Mouse (Mus musculus): ENCODE data around the gene Sass6. TPM values are rescaled to one million over a fixed set of nuclear protein-coding genes. Genes with fewer than 3 reads are reported as not detected.

Sass6 gene
- total and polyA plus RNA-seq, 3 experiments: 10.0 to 23.1 (median 12.4) TPM

DNA sequence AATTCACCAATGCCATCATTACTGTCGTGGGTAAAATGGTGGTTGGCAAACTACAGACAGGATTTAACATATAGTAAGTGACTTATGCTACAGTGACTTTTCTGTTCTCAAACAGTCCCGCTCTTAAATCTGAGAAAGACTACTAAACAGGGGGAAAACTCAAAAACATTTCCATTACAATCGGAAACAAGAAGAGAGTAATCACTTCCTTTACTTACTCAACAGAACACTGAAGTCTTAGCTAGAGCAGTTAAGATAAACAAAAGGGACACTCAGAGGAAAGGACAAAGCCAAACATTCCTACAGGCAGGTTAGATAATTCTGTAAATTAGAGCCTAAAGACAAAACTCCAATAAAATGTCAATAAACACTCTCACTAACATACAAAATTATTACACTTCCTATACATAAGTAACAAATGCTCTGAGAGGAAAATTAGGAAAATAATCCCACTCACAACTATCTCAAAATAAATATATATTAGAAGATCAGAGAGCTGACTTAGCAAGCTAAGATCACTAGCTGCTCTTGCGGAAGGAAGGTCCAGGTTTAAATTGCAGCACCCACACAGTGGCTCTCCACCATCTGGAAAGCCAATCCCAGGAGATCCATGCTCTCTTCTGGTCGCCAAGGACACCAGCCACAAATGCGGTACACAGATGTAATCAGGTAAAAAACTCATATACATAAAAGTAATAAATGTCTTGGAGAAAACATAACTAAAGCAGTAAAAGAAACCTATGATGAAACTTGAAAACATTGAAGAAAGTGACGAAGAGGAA is 61.6 kb downstream of the Sass6 start:
- Histone ChIP-seq H3K27ac (ENCODE audit: insufficient read depth, low read depth) (no peak overlapping the region), H3K4me1 (ENCODE audit: control insufficient read depth in 1 of 2, insufficient read depth in 2 of 2) (peaks cover 8 to 67% of the 10 kb centered on the region in 2 experiments; a peak in 3 of 4 replicates), H3K4me3 (replicated peaks in 1 of 3; ENCODE audit: low read depth in 2 of 3, low read length in 2 of 3, poor library complexity in 1 of 3) (no peak overlapping the region), H3K79me2 (replicated peaks; ENCODE audit: control insufficient read depth, extremely low read depth, insufficient read depth, poor library complexity, severe bottlenecking) (peaks cover 92% of the 10 kb centered on the region), H3K4me2 (ENCODE audit: insufficient read depth, low read depth, poor library complexity, severe bottlenecking) (peak overlapping the region; percentile 34; the same call in 1 of the 2 replicates), H3K9me3 (replicated peaks; ENCODE audit: low read length) (no peaks in the 10 kb centered on the region), H3K27me3 (replicated peaks) (no peaks in the 10 kb centered on the region), H3K36me3 (replicated peaks in 1 of 2; ENCODE audit: control insufficient read depth in 1 of 2, insufficient read depth in 1 of 2, low read length in 1 of 2) (peaks cover 0 to 14% of the 10 kb centered on the region in 2 experiments), H3K9ac (ENCODE audit: insufficient read depth, low read depth) (0 out of 2 replicates have a peak overlapping the region, but pooled peaks have one; percentile 17)
- dilution Hi-C loops (cut with MboI; ENCODE audit: extremely low pct_ligation_motif_present, extremely low pct_unique_long_range_greater_than_20kb, low sequenced_read_pairs): no loop called here
- in situ Hi-C loops (cut with MboI; ENCODE audit: low pct_ligation_motif_present, low pct_unique_long_range_greater_than_20kb, low sequenced_read_pairs): no loop called here
- TF ChIP-seq TBP (conservative IDR thresholded peaks at IDR 0.05; ENCODE audit: low read depth, low read length): no peak
- no peak for TF ChIP-seq USF1 (IDR thresholded peaks at IDR 0.05; ENCODE audit: low read depth, low read length)
- TF ChIP-seq EP300 (IDR thresholded peaks at IDR 0.05; ENCODE audit: low read length): peak; percentile 68
- no peak for TF ChIP-seq SMC3 (IDR thresholded peaks at IDR 0.05; ENCODE audit: low read depth, low read length)
- TF ChIP-seq IRF4 (IDR thresholded peaks at IDR 0.05; ENCODE audit: low read depth, low read length): 0 out of 2 replicates have a peak, but pooled peaks have one; percentile 30
- no peak for TF ChIP-seq PAX5 (IDR thresholded peaks at IDR 0.05; ENCODE audit: low read length)
- peak; percentile 31; the same call in 1 of the 2 replicates for TF ChIP-seq CHD1 (IDR thresholded peaks at IDR 0.05; ENCODE audit: low read depth, low read length)
- TF ChIP-seq MXI1 (IDR thresholded peaks at IDR 0.05; ENCODE audit: low read depth, low read length): 0 out of 2 replicates have a peak, but pooled peaks have one; percentile 15
- DNase-seq (ENCODE audit: extremely low read depth): no peak

DNA sequence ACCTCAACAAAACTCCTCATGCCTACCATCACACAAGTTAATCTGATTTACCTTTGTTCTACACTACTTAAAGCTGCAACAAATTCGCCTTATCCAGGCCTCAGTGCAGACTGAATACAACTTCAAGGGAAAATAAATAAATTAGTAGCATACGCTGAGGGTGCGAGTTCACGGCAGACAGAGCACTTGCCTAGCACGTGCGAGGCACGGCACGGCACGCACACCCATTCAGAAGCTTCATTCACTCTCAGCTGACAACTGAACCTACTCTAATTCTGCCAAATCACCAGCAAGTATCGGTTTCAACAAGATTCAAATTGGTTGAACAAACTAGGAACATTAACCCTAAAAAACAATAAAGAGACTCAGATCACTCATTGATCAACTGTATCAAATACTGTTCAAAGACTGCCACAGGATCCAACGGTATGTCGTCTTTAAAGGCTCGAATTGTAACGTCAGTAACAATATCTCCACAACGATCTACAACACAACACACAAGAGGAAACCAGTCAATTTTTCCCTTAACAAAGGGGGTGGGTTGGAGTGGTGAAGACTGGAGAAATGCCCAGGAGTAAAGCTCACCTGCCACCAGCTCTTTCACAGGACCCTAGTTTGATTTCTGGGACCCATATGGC is 64.3 kb downstream of the Sass6 start:
- TF ChIP-seq MAX (IDR thresholded peaks at IDR 0.05; ENCODE audit: low read length) (peak; percentile 63; the same call in 1 of the 2 replicates), MXI1 (IDR thresholded peaks at IDR 0.05; ENCODE audit: low read depth, low read length) (peak; percentile 79), TCF12 (IDR thresholded peaks at IDR 0.05; ENCODE audit: low read depth, low read length) (no peak), MYC (IDR thresholded peaks at IDR 0.05; ENCODE audit: low read depth, low read length) (peak; percentile 64), ETS1 (conservative IDR thresholded peaks at IDR 0.05; ENCODE audit: low read depth, low read length) (peak; percentile 46; the same call in 1 of the 2 replicates), BHLHE40 (IDR thresholded peaks at IDR 0.05; ENCODE audit: low read depth, low read length) (peak; percentile 100), EP300 (IDR thresholded peaks at IDR 0.05; ENCODE audit: low read length) (no peak)
- no peak for DNase-seq (ENCODE audit: extremely low read depth)
- no peaks in the 10 kb centered on the region for H3K9me3 ChIP-seq (replicated peaks; ENCODE audit: low read length)
- dilution Hi-C loops (cut with MboI; ENCODE audit: extremely low pct_ligation_motif_present, extremely low pct_unique_long_range_greater_than_20kb, low sequenced_read_pairs): no loop called here
- H3K9ac ChIP-seq (ENCODE audit: insufficient read depth, low read depth): peak overlapping the region; percentile 92
- peaks cover 75% of the 10 kb centered on the region for H3K79me2 ChIP-seq (replicated peaks; ENCODE audit: control insufficient read depth, extremely low read depth, insufficient read depth, poor library complexity, severe bottlenecking)
- H3K4me3 ChIP-seq (replicated peaks in 1 of 3; ENCODE audit: low read depth in 2 of 3, low read length in 2 of 3, poor library complexity in 1 of 3): peak overlapping the region in 1 of 3 experiments; percentile 0
- peaks cover 8 to 70% of the 10 kb centered on the region in 2 experiments; a peak in 3 of 4 replicates for H3K4me1 ChIP-seq (ENCODE audit: control insufficient read depth in 1 of 2, insufficient read depth in 2 of 2)
- in situ Hi-C loops (cut with MboI; ENCODE audit: low pct_ligation_motif_present, low pct_unique_long_range_greater_than_20kb, low sequenced_read_pairs): no loop called here
- peaks cover 0 to 3% of the 10 kb centered on the region in 2 experiments for H3K36me3 ChIP-seq (replicated peaks in 1 of 2; ENCODE audit: control insufficient read depth in 1 of 2, insufficient read depth in 1 of 2, low read length in 1 of 2)
- no peaks in the 10 kb centered on the region for H3K27me3 ChIP-seq (replicated peaks)
- peak overlapping the region; percentile 98 for H3K4me2 ChIP-seq (ENCODE audit: insufficient read depth, low read depth, poor library complexity, severe bottlenecking)
- H3K27ac ChIP-seq (ENCODE audit: insufficient read depth, low read depth): no peak overlapping the region
